Mouse (Mus musculus) intestine, embryonic 14.5 days (tissue): ENCODE data around the gene Piezo1. TPM values are rescaled to one million over a fixed set of nuclear protein-coding genes. Genes with fewer than 3 reads are reported as not detected.

Experiments used
- ATAC-seq: fragments of 200-750 bp; cut with Nextera tagmentation; replicated peaks from 2 replicates; pipeline ENCODE4 v1.8.0; 2017; ENCODE audit warnings: low read depth, moderate number of reproducible peaks, moderate TSS enrichment, moderate library complexity; ENCODE audit not compliant: low FRiP score, low TSS enrichment
- DNase-seq: peaks from one replicate; pipeline ENCODE4 v3.0.0-alpha.2; 2018; ENCODE audit warnings: low spot score
- H3K27ac ChIP-seq: fragments of 300-500 bp; sonication (generic); 2 replicates; pipeline ENCODE4 v1.5.1; 2014; ENCODE audit warnings: low read depth, mild to moderate bottlenecking, control low read depth
- H3K27me3 ChIP-seq: fragments of 300-500 bp; sonication (generic); replicated peaks from 2 replicates; pipeline ENCODE4 v1.6.1; 2014; ENCODE audit warnings: low read length, control low read depth; ENCODE audit not compliant: control insufficient read depth, insufficient read depth
- H3K36me3 ChIP-seq: fragments of 300-500 bp; sonication (generic); 2 replicates; pipeline ENCODE4 v1.6.1; 2014; ENCODE audit warnings: low read length, control low read depth; ENCODE audit not compliant: control insufficient read depth, insufficient read depth
- H3K4me1 ChIP-seq: fragments of 300-500 bp; sonication (generic); replicated peaks from 2 replicates; pipeline ENCODE4 v1.6.1; 2014; ENCODE audit warnings: low read length, control low read depth, mixed read lengths; ENCODE audit not compliant: control insufficient read depth, insufficient read depth
- H3K4me2 ChIP-seq: fragments of 300-500 bp; sonication (generic); 2 replicates; pipeline ENCODE4 v1.6.1; 2014; ENCODE audit warnings: low read length
- H3K4me3 ChIP-seq: fragments of 300-500 bp; sonication (generic); 2 replicates; pipeline ENCODE4 v1.5.1; 2014; ENCODE audit warnings: low read depth, low read length, control low read depth, mixed read lengths
- H3K9ac ChIP-seq: fragments of 300-500 bp; sonication (generic); 2 replicates; pipeline ENCODE4 v1.6.1; 2014; ENCODE audit warnings: mild to moderate bottlenecking, low read length
- H3K9me3 ChIP-seq: fragments of 300-500 bp; sonication (generic); 2 replicates; pipeline ENCODE4 v1.6.1; 2016; ENCODE audit warnings: low read length, control low read depth; ENCODE audit not compliant: control insufficient read depth
- WGBS: fragments of 180-500 bp; shearing (Covaris S2); extraction: QIAGEN DNeasy Blood & Tissue Kit; methylation state at CpG from one replicate; pipeline ENCODE4 v1.1.7; 2014; 5-methylcytosine and 5-hydroxymethylcytosine counted together
- polyA plus RNA-seq: library from polyadenylated mRNA; unstranded; fragments of >200 nt; fragmentation: Nextera tagmentation; extraction: Ambion mirVana; gene quantifications from 2 replicates; pipeline ENCODE4 v1.2.1, GENCODE M21; 2014

Gene Piezo1
- polyA plus RNA-seq, 1 experiment from 2014 or later: 17.9 TPM

DNA sequence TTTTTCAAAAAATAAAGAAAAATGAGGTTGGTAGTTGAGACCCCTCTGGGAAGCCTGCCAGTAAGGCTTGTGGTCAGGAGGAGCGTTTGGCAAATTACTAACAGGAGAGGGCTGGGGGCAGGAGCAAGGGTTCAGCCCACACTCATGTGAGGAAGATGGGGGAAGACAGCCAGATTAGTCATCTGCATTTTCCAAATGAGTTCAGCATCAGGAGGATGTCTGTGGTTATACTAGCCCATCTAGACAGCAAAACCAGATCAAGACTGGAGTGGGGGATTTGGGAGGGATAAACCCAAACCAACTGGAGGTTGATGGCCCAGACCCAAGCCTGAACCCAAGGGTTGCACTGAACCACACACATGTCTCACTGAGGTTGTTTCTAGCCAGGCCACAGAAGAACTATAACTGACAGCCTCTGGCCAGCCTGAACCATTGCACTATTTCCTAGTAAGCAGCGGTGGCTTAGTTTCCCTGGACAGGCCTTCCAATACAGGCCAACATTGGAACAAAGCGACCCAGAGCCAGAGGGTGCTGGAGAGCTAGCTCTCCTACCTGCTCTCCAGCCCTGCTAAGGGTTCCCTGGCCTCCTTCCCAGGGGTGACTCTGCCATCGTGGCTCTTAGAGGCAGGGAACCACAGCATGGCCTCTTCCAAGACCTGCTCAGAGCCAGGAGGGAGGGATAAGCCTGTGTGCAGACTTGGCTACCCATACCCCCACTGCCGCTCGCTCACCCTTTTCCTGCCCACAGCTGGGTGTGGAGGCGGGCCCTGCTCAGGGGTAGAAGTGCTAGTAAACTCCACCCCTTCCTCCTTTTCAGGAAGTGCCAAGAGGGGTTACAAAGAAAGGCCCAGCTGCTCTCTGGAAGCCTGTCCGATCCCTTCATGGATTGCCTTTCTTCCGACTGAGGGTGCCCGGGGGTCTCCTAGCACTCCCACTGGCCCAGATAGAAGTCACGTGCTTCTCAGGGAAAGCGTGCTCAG, 5.2 kb upstream of the Piezo1 start:
- Histone ChIP-seq H3K9ac (no peak overlapping the region), H3K4me3 (no peak overlapping the region), H3K4me2 (no peak overlapping the region), H3K9me3 (no peaks in the 10 kb centered on the region), H3K27ac (peak overlapping the region; percentile 40; the same call in 1 of the 2 replicates), H3K4me1 (0 out of 2 replicates have a peak, but pooled peaks cover 19% of the 10 kb centered on the region), H3K36me3 (no peaks in the 10 kb centered on the region), H3K27me3 (no peaks in the 10 kb centered on the region)
- ATAC-seq (no peak), DNase-seq (no peak)
- 66% methylated on average over 12 of the region's 12 CpGs for WGBS

DNA sequence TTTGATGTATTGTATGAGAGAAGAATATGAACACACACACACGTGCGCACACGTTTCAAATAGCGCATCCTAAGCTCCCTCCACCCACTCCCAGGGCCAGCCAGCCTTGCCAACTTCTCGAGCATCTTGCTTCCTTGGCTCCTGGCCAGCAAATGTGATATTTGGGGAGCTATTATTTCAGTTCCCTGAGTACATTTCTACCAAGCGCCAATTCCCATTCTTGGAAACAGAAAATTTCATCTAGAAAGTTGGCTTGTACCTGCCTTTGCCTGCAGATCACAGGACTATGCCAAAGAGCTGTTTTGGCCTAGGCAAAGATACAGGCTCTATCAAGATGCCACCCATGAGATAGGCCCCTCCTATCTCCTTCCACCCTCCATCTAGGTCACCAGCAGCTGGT, 3.7 kb upstream of the Piezo1 start:
- no peak for DNase-seq

DNA sequence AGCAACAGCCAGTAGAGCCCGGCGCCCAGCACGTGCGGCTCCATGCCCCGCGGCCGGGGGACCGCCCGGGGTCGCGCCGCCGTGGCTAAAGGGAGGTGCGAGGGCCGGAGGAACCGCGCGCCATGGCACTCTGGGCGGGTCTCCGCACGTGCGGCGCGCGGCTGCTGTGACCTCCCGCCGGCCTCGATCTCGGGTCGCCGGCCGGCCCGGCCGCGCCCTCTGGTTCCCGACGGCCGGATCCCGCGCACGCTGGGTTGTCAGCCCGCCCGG, 199 bp downstream of the Piezo1 start:
- Histone ChIP-seq H3K4me2 (peak overlapping the region; percentile 61), H3K4me3 (peak overlapping the region; percentile 67), H3K27ac (peak overlapping the region; percentile 90), H3K36me3 (no peaks in the 10 kb centered on the region), H3K9me3 (no peaks in the 10 kb centered on the region), H3K27me3 (no peaks in the 10 kb centered on the region), H3K9ac (peak overlapping the region; percentile 90), H3K4me1 (peaks cover 34% of the 10 kb centered on the region)
- ATAC-seq: peak; percentile 44
- WGBS: 0% methylated on average over 33 of the region's 43 CpGs
- no peak for DNase-seq

More for the DNA sequence above, 3.7 kb upstream of the Piezo1 start:
- Histone ChIP-seq H3K36me3 (no peaks in the 10 kb centered on the region), H3K27ac (no peak overlapping the region), H3K4me3 (no peak overlapping the region), H3K27me3 (no peaks in the 10 kb centered on the region), H3K9ac (no peak overlapping the region), H3K4me1 (peaks cover 22% of the 10 kb centered on the region; the same call in 1 of the 2 replicates), H3K9me3 (no peaks in the 10 kb centered on the region), H3K4me2 (no peak overlapping the region)
- ATAC-seq: no peak
- WGBS: 76% methylated on average over 6 of the region's 6 CpGs

DNA sequence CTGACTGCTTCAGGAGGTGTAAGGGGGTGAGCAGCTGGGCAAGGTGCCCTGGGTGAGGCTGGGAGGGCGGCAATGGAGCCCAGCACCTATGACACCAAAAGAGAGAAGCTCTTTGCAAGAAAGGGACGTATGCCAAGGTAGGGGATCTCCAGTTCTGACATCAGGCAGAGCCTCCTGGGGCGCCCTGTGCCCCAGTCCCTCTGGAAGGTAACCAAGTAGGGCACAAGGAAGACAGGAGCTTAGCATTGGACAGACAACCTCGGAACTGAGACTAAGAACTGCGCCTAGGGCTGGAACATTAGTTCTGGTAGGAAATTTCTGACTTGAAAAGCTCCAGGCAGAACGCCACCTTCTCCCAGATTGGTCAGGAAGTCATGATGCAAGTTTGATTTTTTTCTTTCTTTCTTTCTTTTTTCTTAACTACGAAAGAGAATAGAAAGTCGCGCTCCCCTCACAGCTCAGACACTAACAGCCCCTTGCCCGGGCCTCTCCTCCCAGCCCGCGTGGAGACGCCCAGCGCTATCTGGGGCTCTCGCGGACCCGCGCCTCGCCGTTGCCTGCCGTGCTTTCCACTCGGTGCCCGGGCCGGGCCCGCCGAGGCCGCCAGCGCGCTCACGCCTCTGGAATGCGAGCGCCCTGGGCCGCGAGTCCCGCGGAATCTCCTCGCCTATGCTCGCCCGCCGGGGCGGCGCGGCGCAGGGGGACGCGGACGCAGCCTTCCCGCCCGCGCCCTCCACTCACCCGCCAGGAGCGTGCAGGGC, 715 bp downstream of the Piezo1 start:
- peak overlapping the region; percentile 90 for H3K9ac ChIP-seq
- H3K36me3 ChIP-seq: no peaks in the 10 kb centered on the region
- peaks cover 33% of the 10 kb centered on the region for H3K4me1 ChIP-seq
- DNase-seq (peak; percentile 76), ATAC-seq (peak; percentile 71)
- peak overlapping the region; percentile 90 for H3K27ac ChIP-seq
- WGBS: 3% methylated on average over 50 of the region's 52 CpGs
- peak overlapping the region; percentile 61 for H3K4me2 ChIP-seq
- no peaks in the 10 kb centered on the region for H3K9me3 ChIP-seq
- H3K4me3 ChIP-seq: peak overlapping the region; percentile 67
- H3K27me3 ChIP-seq: no peaks in the 10 kb centered on the region

DNA sequence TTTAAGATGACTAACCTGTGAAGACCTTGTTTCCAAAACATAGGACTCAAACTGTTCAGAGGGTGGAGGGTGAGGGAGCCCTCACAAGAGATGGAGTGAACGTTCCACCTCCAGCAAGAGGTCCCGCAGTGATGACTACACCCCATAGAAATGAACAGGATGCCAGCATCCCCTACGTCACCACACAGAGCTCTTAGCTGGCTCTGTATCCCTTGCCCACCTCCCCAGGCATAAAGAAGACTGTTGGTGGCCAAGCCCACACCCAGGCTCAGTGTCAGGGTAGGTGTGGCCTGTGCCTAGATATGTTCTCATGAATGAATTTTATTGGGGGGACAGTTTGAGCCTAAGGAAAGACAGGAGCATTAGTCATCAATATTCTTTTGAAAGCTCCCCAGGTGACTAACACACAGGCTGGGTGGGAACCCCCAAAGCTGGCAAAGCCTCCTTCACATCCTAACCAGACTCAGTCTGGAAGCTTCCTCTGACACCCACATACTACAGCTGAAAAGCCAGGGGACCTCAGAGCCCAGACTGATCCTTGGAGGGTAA, 2.2 kb downstream of the Piezo1 start:
- H3K4me3 ChIP-seq: no peak overlapping the region

DNA sequence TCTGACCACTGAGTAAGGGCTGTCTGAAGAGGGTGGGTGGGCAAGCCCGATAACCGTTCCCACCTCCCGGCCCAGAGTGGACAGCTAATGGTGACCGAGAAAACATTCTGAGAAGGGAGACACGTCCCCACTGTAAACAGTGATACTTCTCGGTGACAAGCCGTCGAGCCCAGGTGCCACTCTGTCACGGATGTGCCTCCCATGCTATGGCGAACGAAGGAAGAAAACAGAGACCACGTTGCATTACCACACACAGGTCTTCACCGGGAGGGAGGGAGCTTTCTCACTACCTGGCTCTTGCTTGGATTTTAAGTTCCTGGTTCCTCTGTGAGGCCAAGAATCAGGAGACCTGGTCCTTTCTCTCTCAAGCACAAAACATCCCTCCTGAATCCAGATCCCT, 2.8 kb downstream of the Piezo1 start:
- Histone ChIP-seq H3K4me3 (no peak overlapping the region), H3K27ac (0 out of 2 replicates have a peak overlapping the region, but pooled peaks have one; percentile 64), H3K27me3 (no peaks in the 10 kb centered on the region), H3K9ac (no peak overlapping the region), H3K9me3 (no peaks in the 10 kb centered on the region), H3K4me1 (peaks cover 33% of the 10 kb centered on the region), H3K4me2 (0 out of 2 replicates have a peak overlapping the region, but pooled peaks have one; percentile 7), H3K36me3 (no peaks in the 10 kb centered on the region)
- DNase-seq (no peak), ATAC-seq (no peak)
- 60% methylated on average over 13 of the region's 13 CpGs for WGBS

More for the DNA sequence above, 2.2 kb downstream of the Piezo1 start:
- no peak for DNase-seq
- ATAC-seq: no peak
- Histone ChIP-seq H3K27ac (peak overlapping the region; percentile 22; the same call in 1 of the 2 replicates), H3K27me3 (no peaks in the 10 kb centered on the region), H3K9ac (no peak overlapping the region), H3K9me3 (no peaks in the 10 kb centered on the region), H3K36me3 (no peaks in the 10 kb centered on the region), H3K4me2 (peak overlapping the region; percentile 61), H3K4me1 (peaks cover 33% of the 10 kb centered on the region)
- WGBS: 80% methylated on average over 3 of the region's 3 CpGs

DNA sequence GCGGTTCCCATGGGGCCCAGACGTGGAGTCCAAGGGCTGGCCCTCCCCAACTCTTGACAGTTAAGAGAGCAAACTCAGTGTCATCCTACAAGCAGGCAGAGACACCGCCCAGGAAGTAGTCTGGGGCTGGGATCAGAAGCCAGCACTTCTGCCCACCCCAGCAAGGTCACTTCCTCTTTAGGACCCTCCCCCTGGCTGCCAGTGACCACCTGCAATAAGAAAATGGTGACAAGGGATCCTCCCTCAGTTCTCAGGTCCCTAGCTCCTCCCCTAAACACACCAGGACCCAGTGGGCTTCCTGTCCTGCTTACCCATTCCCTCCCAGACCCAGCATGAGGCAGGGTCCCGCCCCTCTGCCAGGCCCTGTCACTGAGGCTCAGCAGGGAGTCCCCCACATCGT, 3.3 kb downstream of the Piezo1 start:
- H3K9ac ChIP-seq: no peak overlapping the region
- peak overlapping the region; percentile 28 for H3K4me2 ChIP-seq
- H3K27me3 ChIP-seq: no peaks in the 10 kb centered on the region
- H3K36me3 ChIP-seq: no peaks in the 10 kb centered on the region
- H3K4me3 ChIP-seq: 0 out of 2 replicates have a peak overlapping the region, but pooled peaks have one; percentile 0
- DNase-seq (no peak), ATAC-seq (no peak)
- 21% methylated on average over 5 of the region's 5 CpGs for WGBS
- no peaks in the 10 kb centered on the region for H3K9me3 ChIP-seq
- peaks cover 33% of the 10 kb centered on the region for H3K4me1 ChIP-seq
- peak overlapping the region; percentile 64 for H3K27ac ChIP-seq

DNA sequence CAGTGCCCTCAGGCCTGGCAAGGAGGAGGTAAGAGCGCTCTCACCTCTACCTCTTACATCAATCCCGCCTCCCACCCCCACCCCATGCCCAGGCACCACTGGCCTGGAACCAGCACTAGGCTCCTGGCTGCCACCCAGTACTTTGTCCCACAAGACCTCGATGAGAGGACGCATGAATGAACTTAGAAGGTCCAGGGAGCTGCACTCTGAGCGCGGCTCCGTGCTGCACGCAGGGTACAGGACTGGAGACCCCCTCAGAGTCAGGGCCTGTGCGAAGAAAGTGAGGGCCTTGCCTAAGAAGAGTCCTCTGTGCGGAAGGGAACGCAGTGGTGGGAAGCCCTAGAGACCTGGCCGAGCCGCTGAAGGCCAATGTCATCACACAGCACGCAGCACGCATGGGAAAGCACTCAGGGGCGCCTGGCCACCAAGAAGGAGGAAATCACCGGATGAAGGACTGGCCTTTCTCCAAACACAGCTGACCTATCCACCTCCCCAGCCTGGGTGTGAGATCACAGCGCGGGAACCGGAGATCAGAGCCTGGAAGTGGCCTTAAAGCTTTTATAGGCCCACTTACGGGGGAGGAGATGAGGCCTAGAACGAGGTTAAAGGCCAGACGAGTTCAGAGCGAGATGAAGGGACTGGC, 4.2 kb downstream of the Piezo1 start:
- ATAC-seq: no peak
- Histone ChIP-seq H3K9ac (no peak overlapping the region), H3K9me3 (no peaks in the 10 kb centered on the region), H3K27me3 (no peaks in the 10 kb centered on the region), H3K4me2 (peak overlapping the region; percentile 28; the same call in 1 of the 2 replicates), H3K4me3 (0 out of 2 replicates have a peak overlapping the region, but pooled peaks have one; percentile 0), H3K36me3 (no peaks in the 10 kb centered on the region), H3K4me1 (peaks cover 33% of the 10 kb centered on the region), H3K27ac (peak overlapping the region; percentile 64; the same call in 1 of the 2 replicates)
- DNase-seq: no peak
- 50% methylated on average over 24 of the region's 24 CpGs for WGBS
